ENCODE assay signal across 27 mouse cellular contexts in the genomic region with DNA sequence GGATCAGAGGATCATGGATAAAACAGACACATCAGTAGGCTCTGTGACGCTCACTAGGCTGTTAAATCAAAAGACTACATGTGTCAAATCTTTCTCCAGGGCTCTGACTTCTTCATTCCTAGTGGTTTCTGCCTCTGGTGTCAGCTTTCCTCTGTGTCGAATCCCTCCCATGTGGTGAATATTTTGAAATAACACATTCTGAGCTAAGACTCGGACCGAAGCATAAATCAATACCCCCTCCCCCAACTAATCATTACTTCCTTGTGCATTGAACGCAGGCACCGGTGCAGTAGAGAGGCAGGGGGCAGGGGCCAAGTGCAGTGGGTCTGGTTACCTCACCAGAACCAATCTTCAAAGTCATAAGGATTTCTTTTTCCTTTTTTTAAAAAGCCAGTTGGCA.
DNase-seq lines count a peak whose midpoint lies in the region; ATAC-seq and TF ChIP-seq lines count a peak whose summit lies in the region.
"Had no signal": no experiment of that assay in that cellular context is flagged by ENCODE, and none has a peak within 500 bp of the region (broad histone marks: within the 10 kb centered on the region; RNA-seq: fewer than 3 reads in every experiment).

No protein-coding gene starts in this region.

- no peaks in the 10 kb centered on the region for H3K9me3 ChIP-seq in liver, embryonic 14.5 days (ENCODE audit: control insufficient read depth, low read length)
- no peaks in the 10 kb centered on the region for H3K9me3 ChIP-seq in liver, embryonic 12.5 days (replicated peaks)
- H3K9me3 ChIP-seq in embryonic facial prominence, embryonic 13.5 days = no peaks in the 10 kb centered on the region
- no peaks in the 10 kb centered on the region for H3K9me3 ChIP-seq in limb, embryonic 11.5 days (ENCODE audit: control insufficient read depth, low read length)
- H3K9me3 ChIP-seq: forebrain, embryonic 10.5 days; heart, embryonic 15.5 days; hindbrain, embryonic 13.5 days; kidney, embryonic 15.5 days; midbrain, embryonic 15.5 days; neural tube, embryonic 13.5 days had no signal

- no peak for ATAC-seq in liver, embryonic 14.5 days (ENCODE audit: insufficient read depth)
- no peak for ATAC-seq in liver, embryonic 12.5 days
- ATAC-seq in embryonic facial prominence, embryonic 13.5 days (ENCODE audit: insufficient number of reproducible peaks, insufficient read depth, low FRiP score, low TSS enrichment, low read depth) = no peak
- ATAC-seq in limb, embryonic 11.5 days (ENCODE audit: insufficient number of reproducible peaks, low FRiP score, low TSS enrichment, low read depth) = peak; percentile 69; the same call in 1 of the 2 replicates
- ATAC-seq: forebrain, embryonic 16.5 days; midbrain, embryonic 15.5 days had no signal

- no peaks in the 10 kb centered on the region for H3K4me1 ChIP-seq in liver, embryonic 14.5 days (replicated peaks; ENCODE audit: control insufficient read depth in 2 of 2, insufficient read depth in 2 of 2, low read length in 1 of 2)
- no peaks in the 10 kb centered on the region for H3K4me1 ChIP-seq in liver, embryonic 12.5 days
- H3K4me1 ChIP-seq in embryonic facial prominence, embryonic 13.5 days = peaks cover 38% of the 10 kb centered on the region
- H3K4me1 ChIP-seq in limb, embryonic 11.5 days (ENCODE audit: control insufficient read depth, insufficient read depth, low read length) = no peaks in the 10 kb centered on the region
- H3K4me1 ChIP-seq: hindbrain, embryonic 13.5 days; midbrain, embryonic 15.5 days; neural tube, embryonic 13.5 days had no signal

- no peaks in the 10 kb centered on the region for H3K27me3 ChIP-seq in liver, embryonic 14.5 days (ENCODE audit: control insufficient read depth, insufficient read depth, low read length)
- no peaks in the 10 kb centered on the region for H3K27me3 ChIP-seq in liver, embryonic 12.5 days (replicated peaks)
- no peaks in the 10 kb centered on the region for H3K27me3 ChIP-seq in embryonic facial prominence, embryonic 13.5 days
- H3K27me3 ChIP-seq in limb, embryonic 11.5 days (ENCODE audit: control insufficient read depth, insufficient read depth, low read length) = no peaks in the 10 kb centered on the region
- H3K27me3 ChIP-seq: hindbrain, embryonic 13.5 days; kidney, embryonic 15.5 days; midbrain, embryonic 15.5 days; neural tube, embryonic 13.5 days had no signal

- no peaks in the 10 kb centered on the region for H3K36me3 ChIP-seq in liver, embryonic 14.5 days (replicated peaks; ENCODE audit: control insufficient read depth, insufficient read depth, low read depth)
- no peaks in the 10 kb centered on the region for H3K36me3 ChIP-seq in liver, embryonic 12.5 days
- H3K36me3 ChIP-seq in embryonic facial prominence, embryonic 13.5 days = no peaks in the 10 kb centered on the region
- H3K36me3 ChIP-seq in limb, embryonic 11.5 days (ENCODE audit: control insufficient read depth, insufficient read depth, low read length) = no peaks in the 10 kb centered on the region
- H3K36me3 ChIP-seq: forebrain, embryonic 10.5 days; G1E; heart, embryonic 15.5 days; hindbrain, embryonic 13.5 days; kidney, embryonic 15.5 days; midbrain, embryonic 15.5 days; neural tube, embryonic 13.5 days had no signal

- TF ChIP-seq CTCF in liver, embryonic 14.5 days (IDR thresholded peaks at IDR 0.05; ENCODE audit: low read depth) = no peak

- TF ChIP-seq EP300 in liver, embryonic 14.5 days (IDR thresholded peaks at IDR 0.05; ENCODE audit: low read depth) = no peak

- no peak overlapping the region for H3K4me3 ChIP-seq in liver, embryonic 14.5 days (ENCODE audit: insufficient read depth in 1 of 2, low read depth in 2 of 2, low read length in 2 of 2)
- no peak overlapping the region for H3K4me3 ChIP-seq in liver, embryonic 12.5 days
- H3K4me3 ChIP-seq in embryonic facial prominence, embryonic 13.5 days = no peak overlapping the region
- no peak overlapping the region for H3K4me3 ChIP-seq in limb, embryonic 11.5 days (ENCODE audit: low read depth, low read length)
- H3K4me3 ChIP-seq: forebrain, embryonic 10.5 days; heart, embryonic 15.5 days; hindbrain, embryonic 13.5 days; kidney, embryonic 15.5 days; midbrain, embryonic 15.5 days; myocyte; neural tube, embryonic 13.5 days had no signal

- peak overlapping the region; percentile 6; the same call in 1 of the 2 replicates for H3K4me2 ChIP-seq in liver, embryonic 14.5 days (ENCODE audit: low read depth)
- H3K4me2 ChIP-seq in liver, embryonic 12.5 days = no peak overlapping the region
- no peak overlapping the region for H3K4me2 ChIP-seq in embryonic facial prominence, embryonic 13.5 days
- no peak overlapping the region for H3K4me2 ChIP-seq in limb, embryonic 11.5 days (ENCODE audit: low read depth, severe bottlenecking)
- H3K4me2 ChIP-seq: heart, embryonic 15.5 days; hindbrain, embryonic 13.5 days; kidney, embryonic 15.5 days; lung, embryonic 14.5 days; midbrain, embryonic 15.5 days; neural tube, embryonic 13.5 days had no signal

- no peak for DNase-seq in liver, embryonic 14.5 days (ENCODE audit: low read depth in 3 of 3, low spot score in 3 of 3)
- DNase-seq in limb, embryonic 11.5 days (ENCODE audit: low spot score) = no peak
- no peak for DNase-seq in adrenal gland, adult 2 months
- no peak for DNase-seq in urinary bladder, postnatal 10 days (ENCODE audit: low spot score)
- DNase-seq in layer of hippocampus, adult 11-12 months (ENCODE audit: low spot score) = no peak
- DNase-seq: adrenal gland, adult 8-10 months; B cell, adult 2 months; cerebellum, adult 18-20 months; cerebellum, postnatal 25 days; gastrocnemius, postnatal 36 days; heart, postnatal 36 days; kidney, adult 11 months; left cerebral cortex, postnatal 4 days; lung, embryonic 14.5 days; right cerebral cortex, postnatal 4 days; thymus, postnatal 25 days had no signal

- H3K27ac ChIP-seq in liver, embryonic 14.5 days = no peak overlapping the region
- no peak overlapping the region for H3K27ac ChIP-seq in liver, embryonic 12.5 days
- H3K27ac ChIP-seq in embryonic facial prominence, embryonic 13.5 days = peak overlapping the region; percentile 88
- no peak overlapping the region for H3K27ac ChIP-seq in limb, embryonic 11.5 days (replicated peaks; ENCODE audit: low read depth, low read length)
- H3K27ac ChIP-seq: forebrain, embryonic 10.5 days; hindbrain, embryonic 13.5 days; kidney, embryonic 15.5 days; midbrain, embryonic 15.5 days; neural tube, embryonic 13.5 days had no signal

- H3K9ac ChIP-seq in liver, embryonic 14.5 days (replicated peaks) = no peak overlapping the region
- H3K9ac ChIP-seq in liver, embryonic 12.5 days = no peak overlapping the region
- no peak overlapping the region for H3K9ac ChIP-seq in embryonic facial prominence, embryonic 13.5 days
- no peak overlapping the region for H3K9ac ChIP-seq in limb, embryonic 11.5 days (ENCODE audit: low read length)
- H3K9ac ChIP-seq: heart, embryonic 15.5 days; hindbrain, embryonic 13.5 days; kidney, embryonic 15.5 days; lung, embryonic 14.5 days; midbrain, embryonic 15.5 days; neural tube, embryonic 13.5 days had no signal

- WGBS in liver, embryonic 14.5 days (ENCODE audit: insufficient replicate concordance) = 53% methylated on average over 6 of the region's 6 CpGs
- 66% methylated on average over 6 of the region's 6 CpGs for WGBS in liver, embryonic 12.5 days (ENCODE audit: insufficient replicate concordance)
- 15% methylated on average over 6 of the region's 6 CpGs for WGBS in embryonic facial prominence, embryonic 13.5 days
- 33% methylated on average over 6 of the region's 6 CpGs for WGBS in limb, embryonic 11.5 days
